Mouse (Mus musculus) G1E-ER4 (cell line): ENCODE data around the gene Myl6. TPM values are rescaled to one million over a fixed set of nuclear protein-coding genes. Genes with fewer than 3 reads are reported as not detected.

ENCODE experiments used
- GATA1 ChIP-seq: IDR thresholded peaks from one replicate; pipeline ENCODE4 v1.8.0; 2012; ENCODE audit warnings: low read length, inconsistent platforms
- polyA plus RNA-seq: library from polyadenylated mRNA; stranded (reverse); fragments of >175 nt; gene quantifications from 2 replicates; pipeline ENCODE4 v1.2.3, GENCODE M21; 2012

Gene Myl6
- polyA plus RNA-seq, 1 experiment, result 221 TPM

GRCm38 (mm10) chr10:128516029-128516428 is 22.1 kb upstream of the Myl6 start:
- no peak for TF ChIP-seq GATA1

GRCm38 (mm10) chr10:128515044-128515443 is 21.1 kb upstream of the Myl6 start:
- no peak for TF ChIP-seq GATA1

GRCm38 (mm10) chr10:128511761-128512160 is 17.8 kb upstream of the Myl6 start:
- no peak for TF ChIP-seq GATA1

GRCm38 (mm10) chr10:128511189-128511588 is 17.2 kb upstream of the Myl6 start:
- TF ChIP-seq GATA1, result no peak

GRCm38 (mm10) chr10:128510301-128510700 is 16.4 kb upstream of the Myl6 start:
- TF ChIP-seq GATA1, result no peak

- TF ChIP-seq GATA1, result no peak
These were observed 15.9 kb upstream of the Myl6 start for GRCm38 (mm10) chr10:128509831-128510230.

GRCm38 (mm10) chr10:128509203-128509602 is 15.3 kb upstream of the Myl6 start:
- no peak for TF ChIP-seq GATA1

GRCm38 (mm10) chr10:128508260-128508659 is 14.3 kb upstream of the Myl6 start:
- no peak for TF ChIP-seq GATA1

GRCm38 (mm10) chr10:128505974-128506373 is 12.0 kb upstream of the Myl6 start:
- no peak for TF ChIP-seq GATA1

GRCm38 (mm10) chr10:128504641-128505370 is 10.9 kb upstream of the Myl6 start:
- TF ChIP-seq GATA1, result no peak

- TF ChIP-seq GATA1, result no peak
These were observed 10.1 kb upstream of the Myl6 start for GRCm38 (mm10) chr10:128504012-128504411.

- TF ChIP-seq GATA1, result no peak
These were observed 9.6 kb upstream of the Myl6 start for GRCm38 (mm10) chr10:128503532-128503931.

GRCm38 (mm10) chr10:128502341-128502740 is 8.4 kb upstream of the Myl6 start:
- no peak for TF ChIP-seq GATA1

GRCm38 (mm10) chr10:128499116-128499671 is 5.2 kb upstream of the Myl6 start:
- TF ChIP-seq GATA1, result no peak

- TF ChIP-seq GATA1, result no peak
These were observed 4.6 kb upstream of the Myl6 start, which contains the start of gene Myl6b for GRCm38 (mm10) chr10:128498590-128498989. TSS of gene Myl6b (minus strand) at chr10:128498685.

GRCm38 (mm10) chr10:128497134-128497737 is 3.3 kb upstream of the Myl6 start:
- no peak for TF ChIP-seq GATA1
